Mouse (Mus musculus) thymus, adult 2 months (tissue): ENCODE measurements around the gene Tmem132b. TPM values are rescaled to one million over a fixed set of nuclear protein-coding genes. Genes with fewer than 3 reads are reported as not detected.
A peak's percentile ranks its signal among the peaks of the same experiment; 100 is the strongest.

Experiments
- DNase-seq: peaks from one replicate; pipeline ENCODE4 v3.0.0; 2021
- H3K27ac ChIP-seq: fragments of 200-500 bp; 2 replicates; pipeline ENCODE4 v1.5.1; 2012; ENCODE audit warnings: low read length, control low read depth; ENCODE audit not compliant: control insufficient read depth, insufficient read depth
- H3K27me3 ChIP-seq: fragments of 200-500 bp; 2 replicates; pipeline ENCODE4 v1.6.1; 2012; ENCODE audit warnings: mild to moderate bottlenecking, low read length, moderate library complexity, mixed read lengths; ENCODE audit not compliant: control insufficient read depth, insufficient read depth
- H3K36me3 ChIP-seq: fragments of 200-500 bp; 2 replicates; pipeline ENCODE4 v1.6.1; 2012; ENCODE audit warnings: mild to moderate bottlenecking, low read length, moderate library complexity; ENCODE audit not compliant: control insufficient read depth, insufficient read depth
- H3K4me1 ChIP-seq: fragments of 200-500 bp; replicated peaks from 2 replicates; pipeline ENCODE4 v1.6.1; 2012; ENCODE audit warnings: low read length; ENCODE audit not compliant: control insufficient read depth, insufficient read depth
- H3K4me3 ChIP-seq: fragments of 200-500 bp; 2 replicates; pipeline ENCODE4 v1.5.1; 2012; ENCODE audit warnings: mild to moderate bottlenecking, low read length, control low read depth, moderate library complexity; ENCODE audit not compliant: control insufficient read depth, insufficient read depth
- CTCF ChIP-seq: fragments of 200-500 bp; IDR thresholded peaks from 2 replicates; pipeline ENCODE4 v1.5.1; 2012; ENCODE audit warnings: mild to moderate bottlenecking, control low read depth, low read length, moderate library complexity, borderline replicate concordance; ENCODE audit not compliant: control insufficient read depth, poor library complexity, insufficient read depth; ENCODE audit errors: extremely low read depth
- POLR2A ChIP-seq: fragments of 200-500 bp; IDR thresholded peaks from 2 replicates; pipeline ENCODE4 v1.6.1; 2012; ENCODE audit warnings: mild to moderate bottlenecking, low read length, control low read depth, moderate library complexity; ENCODE audit not compliant: control insufficient read depth, poor library complexity, insufficient read depth; ENCODE audit errors: extremely low read depth
- WGBS: fragments of 180-500 bp; shearing (Covaris S2); methylation state at CpG from one replicate; pipeline ENCODE4 v1.1.7; 2018; 5-methylcytosine and 5-hydroxymethylcytosine counted together
- polyA plus RNA-seq: library from polyadenylated mRNA; depleted of rRNA; stranded (reverse); fragments of >200 nt; gene quantifications from 2 replicates; pipeline ENCODE4 v1.2.3, GENCODE M21; 2012

Tmem132b gene
- polyA plus RNA-seq, 1 experiment: 0.15 TPM

DNA sequence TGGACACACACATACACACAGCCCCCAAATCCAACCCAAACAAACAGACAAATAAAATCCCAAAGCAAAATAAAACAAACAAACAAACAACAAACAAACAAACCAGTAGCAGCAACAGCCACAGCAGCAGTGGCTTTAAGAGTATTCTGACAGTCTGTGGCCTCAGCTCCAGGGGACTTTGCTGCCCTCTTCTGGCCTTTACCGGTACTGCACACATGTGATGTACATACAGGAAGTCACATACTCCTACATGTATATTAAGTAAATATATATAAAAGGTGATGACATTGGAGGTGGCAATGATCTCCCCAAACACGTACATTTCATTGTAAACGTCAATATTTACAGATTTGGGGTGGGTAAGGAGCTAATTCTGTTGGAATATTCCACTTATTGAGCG is 5.1 kb upstream of the Tmem132b start:
- WGBS: 83% methylated on average over 4 of the region's 4 CpGs
- Histone ChIP-seq H3K27me3 (peaks cover 4% of the 10 kb centered on the region; the same call in 1 of the 2 replicates), H3K4me3 (no peak overlapping the region), H3K36me3 (no peaks in the 10 kb centered on the region), H3K27ac (no peak overlapping the region), H3K4me1 (peaks cover under 1% of the 10 kb centered on the region; the same call in 1 of the 2 replicates)
- DNase-seq: peak; percentile 35
- no peak for TF ChIP-seq CTCF
- TF ChIP-seq POLR2A: no peak

DNA sequence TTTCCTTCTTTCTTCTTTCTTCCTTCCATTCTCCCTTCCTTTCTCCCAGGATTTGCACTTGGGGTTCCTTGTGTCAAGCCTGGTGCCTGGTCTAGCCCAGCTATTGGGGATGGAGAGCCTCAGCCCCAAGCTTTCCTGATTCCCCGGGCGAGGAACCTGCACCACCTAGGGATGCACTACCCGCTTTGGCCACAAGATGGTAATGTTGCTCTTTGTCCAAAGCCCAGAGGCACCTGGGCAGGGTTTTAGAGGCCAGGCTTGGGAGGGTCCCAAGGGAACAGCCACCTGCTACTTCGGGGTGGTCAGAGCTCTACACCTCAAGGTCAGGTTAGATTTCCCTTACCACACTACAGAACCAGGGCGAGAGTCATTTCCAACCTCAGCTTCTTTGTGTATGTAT is 2.5 kb upstream of the Tmem132b start:
- Histone ChIP-seq H3K27me3 (peaks cover 4% of the 10 kb centered on the region; the same call in 1 of the 2 replicates), H3K4me3 (no peak overlapping the region), H3K4me1 (no peaks in the 10 kb centered on the region; the same call in 1 of the 2 replicates), H3K27ac (no peak overlapping the region), H3K36me3 (no peaks in the 10 kb centered on the region)
- 7% methylated on average over 5 of the region's 5 CpGs for WGBS
- DNase-seq: peak; percentile 75
- TF ChIP-seq CTCF: peak; percentile 77
- TF ChIP-seq POLR2A: no peak

DNA sequence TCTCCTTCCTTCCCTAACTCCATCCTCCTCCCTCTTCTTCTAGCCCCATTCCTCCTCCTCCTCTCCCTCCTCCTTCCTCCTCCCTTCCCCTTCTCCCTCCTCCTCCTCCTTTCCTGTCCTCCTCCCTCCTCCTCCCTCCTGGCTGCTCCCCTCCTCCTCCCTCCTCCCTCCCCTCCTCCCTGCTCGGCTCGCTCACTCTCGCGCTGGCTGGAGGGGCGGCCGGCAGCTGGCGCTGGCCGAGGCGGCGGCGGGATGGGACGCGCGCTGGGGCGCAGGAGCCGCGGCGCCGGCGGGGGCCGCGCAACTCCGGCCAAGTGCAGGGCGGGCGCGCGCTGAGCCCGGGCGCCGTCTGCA is 594 bp downstream of the Tmem132b start:
- 8% methylated on average over 30 of the region's 30 CpGs for WGBS
- peaks cover 12% of the 10 kb centered on the region; the same call in 1 of the 2 replicates for H3K27me3 ChIP-seq
- no peak for TF ChIP-seq CTCF
- no peak for TF ChIP-seq POLR2A
- no peak overlapping the region for H3K27ac ChIP-seq
- no peak for DNase-seq
- H3K4me3 ChIP-seq: no peak overlapping the region
- no peaks in the 10 kb centered on the region; the same call in 1 of the 2 replicates for H3K4me1 ChIP-seq
- no peaks in the 10 kb centered on the region for H3K36me3 ChIP-seq

DNA sequence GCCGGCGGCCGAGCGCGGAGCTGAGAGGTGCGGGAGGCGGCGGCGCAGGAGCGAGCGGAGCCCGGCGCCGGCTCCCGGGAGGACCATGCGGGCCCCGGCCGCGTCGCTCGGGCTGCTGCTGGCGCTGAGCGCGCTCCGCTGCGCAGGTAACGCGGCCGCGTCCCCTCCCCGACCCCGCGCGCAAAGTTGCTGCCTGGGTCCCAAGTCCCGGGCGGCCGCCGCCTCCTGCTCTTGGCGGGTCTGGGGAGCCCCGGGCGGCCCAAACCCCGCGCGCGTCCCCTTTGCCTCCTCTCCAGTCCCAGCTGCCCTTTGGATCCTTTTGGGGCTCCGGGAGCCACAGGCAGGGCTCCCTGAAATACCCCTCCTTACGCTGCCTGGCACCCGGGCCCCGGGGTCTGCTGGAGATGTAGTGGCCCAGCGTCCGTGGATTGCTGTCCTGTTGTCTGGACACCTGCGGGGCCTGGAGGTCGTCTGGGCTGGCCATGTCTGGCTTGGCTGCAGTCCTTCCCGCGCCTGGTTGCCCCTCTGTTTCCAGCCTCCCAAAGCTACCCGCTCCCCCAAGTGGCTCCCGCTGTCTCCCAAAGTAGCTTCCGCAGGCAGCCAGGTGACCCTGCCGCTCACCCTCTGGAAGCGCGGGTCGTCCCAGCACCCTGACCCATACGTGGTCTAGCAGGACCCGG is 1.1 kb downstream of the Tmem132b start:
- no peaks in the 10 kb centered on the region; the same call in 1 of the 2 replicates for H3K4me1 ChIP-seq
- 9% methylated on average over 64 of the region's 64 CpGs for WGBS
- no peak for TF ChIP-seq CTCF
- TF ChIP-seq POLR2A: no peak
- no peaks in the 10 kb centered on the region for H3K36me3 ChIP-seq
- H3K4me3 ChIP-seq: no peak overlapping the region
- H3K27me3 ChIP-seq: peaks cover 12% of the 10 kb centered on the region; the same call in 1 of the 2 replicates
- H3K27ac ChIP-seq: no peak overlapping the region
- no peak for DNase-seq

DNA sequence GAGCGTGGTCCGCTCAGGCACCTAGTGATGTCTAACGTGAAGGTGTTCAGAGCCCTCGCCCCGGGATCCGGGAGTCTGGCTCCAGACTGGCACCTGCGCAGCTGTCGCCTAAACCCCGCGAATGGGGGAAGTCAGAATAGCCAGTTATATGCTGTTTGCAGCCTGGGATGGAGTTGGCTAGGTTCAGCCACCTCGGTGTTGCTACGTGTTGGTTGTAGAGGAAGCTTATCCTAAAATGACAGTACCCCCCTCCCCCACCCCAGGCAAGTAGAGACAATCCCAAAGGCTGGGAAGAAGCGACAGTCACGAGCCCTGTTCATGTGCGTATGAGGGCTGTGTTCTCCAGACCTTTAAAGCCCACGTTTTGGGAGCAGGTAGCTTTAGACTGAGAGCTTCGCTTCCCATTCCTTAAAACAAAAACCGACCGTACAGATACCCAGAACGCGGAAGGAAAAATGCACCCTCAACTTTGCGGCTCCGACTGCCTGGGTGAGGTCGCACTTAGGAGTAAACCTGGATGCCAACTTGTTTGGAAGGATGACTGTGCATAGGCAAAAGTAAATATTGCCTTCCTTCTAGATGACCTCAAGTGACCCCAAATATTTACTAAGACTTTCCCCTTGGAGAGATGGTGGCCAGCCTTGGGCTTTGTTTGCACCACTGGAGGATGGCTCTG is 1.8 kb downstream of the Tmem132b start:
- Histone ChIP-seq H3K4me3 (no peak overlapping the region), H3K27me3 (peaks cover 12% of the 10 kb centered on the region; the same call in 1 of the 2 replicates), H3K36me3 (no peaks in the 10 kb centered on the region), H3K27ac (no peak overlapping the region), H3K4me1 (no peaks in the 10 kb centered on the region; the same call in 1 of the 2 replicates)
- TF ChIP-seq CTCF (no peak), POLR2A (no peak)
- DNase-seq: no peak
- WGBS: 6% methylated on average over 24 of the region's 24 CpGs

DNA sequence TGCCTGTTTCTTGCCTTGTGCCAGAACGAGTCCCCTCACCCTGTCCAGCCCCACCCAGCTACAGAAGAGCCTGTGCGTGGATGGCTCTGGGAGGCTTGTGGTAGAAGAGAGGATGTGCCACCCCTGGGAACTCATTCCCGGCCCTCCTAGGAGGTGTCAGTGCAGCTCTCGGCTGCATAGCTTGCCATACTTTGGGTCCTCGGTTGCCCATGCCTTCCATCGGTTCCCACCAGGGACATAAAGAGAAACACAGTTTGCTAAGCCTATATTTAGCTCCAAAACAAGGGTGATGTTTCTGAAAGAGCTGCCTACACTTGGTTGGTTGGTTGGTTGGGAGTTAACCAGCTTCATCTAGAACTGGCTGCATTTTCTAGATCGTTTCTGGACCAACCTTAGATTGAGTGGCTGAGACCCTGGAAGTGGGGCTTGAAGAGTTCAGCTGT is 2.6 kb downstream of the Tmem132b start:
- TF ChIP-seq CTCF (no peak), POLR2A (no peak)
- no peak overlapping the region for H3K27ac ChIP-seq
- H3K36me3 ChIP-seq: no peaks in the 10 kb centered on the region
- no peak for DNase-seq
- H3K27me3 ChIP-seq: peaks cover 12% of the 10 kb centered on the region; the same call in 1 of the 2 replicates
- 7% methylated on average over 7 of the region's 7 CpGs for WGBS
- H3K4me3 ChIP-seq: no peak overlapping the region
- no peaks in the 10 kb centered on the region for H3K4me1 ChIP-seq
